Mouse (Mus musculus) embryonic stem cell, embryonic (primary cell): ENCODE results near the gene Ddx23.

Experiments used
- CTCF ChIA-PET, 4 experiments: fragments of 300-600 bp in 2 of 4; fragments of 350-600 bp in 2 of 4; sonication (Branson Sonifier 250); formaldehyde crosslinking; loops; one replicate each; lab custom pipeline; 2022; ENCODE audit warnings: inconsistent platforms in 2 of 4; lab: Charles Lee
- POLR2A ChIA-PET, 4 experiments: fragments of 300-600 bp in 2 of 4; fragments of 350-600 bp in 2 of 4; sonication (Branson Sonifier 250); formaldehyde crosslinking; loops; one replicate each; lab custom pipeline; 2022; ENCODE audit warnings: antibody characterized with exemption in 4 of 4, inconsistent platforms in 1 of 4; lab: Charles Lee

Gene Ddx23

GRCm38 (mm10) chr15:98662567-98663545, at the start of gene Ddx23:
Ddx23 (minus strand) TSS chr15:98662894.
- ChIA-PET POLR2A (interaction anchor here (0.6 to 4.6 kb wide), 40 partner anchors 9 to 328 kb away, joined by 3 to 39 read pairs (median 4); partner anchors contain the start of genes Arf3 (in 2 of the 4), Rnd1 (in 2 of the 4), Adcy6 (in 1 of the 4) and Fkbp11 (in 1 of the 4)), CTCF (interaction anchor here in 3 of 4 experiments (0.6 to 2.3 kb wide), 12 partner anchors 9 to 481 kb away, joined by 3 to 8 read pairs (median 4); partner anchors contain the start of gene Ccdc65 (in 1 of the 3))

GRCm38 (mm10) chr15:98710442-98710841, 47.7 kb upstream of the Ddx23 start:
- CTCF ChIA-PET, result interaction anchor here in 1 of 4 experiments (0.8 to 1.0 kb wide), 2 partner anchors 79 to 89 kb away, joined by 3 to 4 read pairs; no protein-coding TSS in a partner anchor
- POLR2A ChIA-PET, result no interaction called here

GRCm38 (mm10) chr15:98707766-98708372, 45.2 kb upstream of the Ddx23 start, which contains the start of gene Ccdc65:
Ccdc65 (plus strand) TSS chr15:98708207.
- ChIA-PET POLR2A (interaction anchor here in 2 of 4 experiments (0.6 to 2.0 kb wide), 13 partner anchors 14 to 484 kb away, joined by 3 to 8 read pairs (median 3); partner anchors contain the start of gene Rnd1 (in 2 of the 2)), CTCF (interaction anchor here (0.5 to 1.7 kb wide), 44 partner anchors 8 to 931 kb away, joined by 3 to 18 read pairs (median 4); partner anchors contain the start of genes Arf3 (in 1 of the 4), Ddx23 (in 1 of the 4), Fkbp11 (in 1 of the 4) and Prkag1 (in 1 of the 4))

GRCm38 (mm10) chr15:98704312-98704711, 41.6 kb upstream of the Ddx23 start:
- ChIA-PET CTCF (interaction anchor here in 2 of 4 experiments (0.5 to 1.5 kb wide), 3 partner anchors 8 to 42 kb away, joined by 4 to 7 read pairs (median 6); no protein-coding TSS in a partner anchor), POLR2A (interaction anchor here in 2 of 4 experiments (0.5 to 1.5 kb wide), 3 partner anchors 76 to 175 kb away, joined by 3 to 10 read pairs (median 4); no protein-coding TSS in a partner anchor)

GRCm38 (mm10) chr15:98699190-98700105, 36.8 kb upstream of the Ddx23 start:
- CTCF ChIA-PET, result interaction anchor here (0.5 to 3.2 kb wide), 75 partner anchors 8 to 1266 kb away, joined by 3 to 22 read pairs (median 4); partner anchors contain the start of genes Ccdc65 (in 3 of the 4), Rnd1 (in 3 of the 4), Cacnb3 (in 2 of the 4) and Fkbp11 (in 2 of the 4)

GRCm38 (mm10) chr15:98696216-98696615, 33.5 kb upstream of the Ddx23 start:
- CTCF ChIA-PET, result interaction anchor here (0.5 to 1.3 kb wide), 9 partner anchors 8 to 117 kb away, joined by 3 to 8 read pairs (median 5); partner anchors contain the start of gene Ccdc65 (in 1 of the 4)
- POLR2A ChIA-PET, result interaction anchor here in 3 of 4 experiments (0.8 to 2.9 kb wide), 9 partner anchors 10 to 178 kb away, joined by 3 to 19 read pairs (median 3); partner anchors contain the start of gene Rnd1 (in 2 of the 3)

More at GRCm38 (mm10) chr15:98699190-98700105, 36.8 kb upstream of the Ddx23 start:
- POLR2A ChIA-PET, result interaction anchor here in 3 of 4 experiments (0.5 to 2.4 kb wide), 16 partner anchors 9 to 223 kb away, joined by 3 to 16 read pairs (median 3); partner anchors contain the start of genes Arf3 (in 1 of the 3), Ddx23 (in 1 of the 3) and Rnd1 (in 1 of the 3)

GRCm38 (mm10) chr15:98695726-98696125, 33.0 kb upstream of the Ddx23 start:
- CTCF ChIA-PET, result interaction anchor here (0.5 to 1.3 kb wide), 8 partner anchors 9 to 116 kb away, joined by 3 to 8 read pairs (median 5); partner anchors contain the start of gene Ccdc65 (in 1 of the 4)
- POLR2A ChIA-PET, result interaction anchor here in 3 of 4 experiments (0.5 to 2.9 kb wide), 13 partner anchors 9 to 294 kb away, joined by 3 to 19 read pairs (median 3); partner anchors contain the start of gene Rnd1 (in 2 of the 3)

GRCm38 (mm10) chr15:98692171-98692715, 29.5 kb upstream of the Ddx23 start:
- ChIA-PET CTCF (interaction anchor here in 2 of 4 experiments (1.0 to 2.5 kb wide), 3 partner anchors 16 to 60 kb away, joined by 3 to 9 read pairs (median 6); partner anchors contain the start of gene Ccdc65 (in 1 of the 2)), POLR2A (interaction anchor here in 2 of 4 experiments (0.6 to 1.7 kb wide), 3 partner anchors 15 to 19 kb away, joined by 3 to 5 read pairs (median 5); partner anchors contain the start of gene Rnd1 (in 1 of the 2))

GRCm38 (mm10) chr15:98691486-98692147, 28.9 kb upstream of the Ddx23 start:
- CTCF ChIA-PET, result interaction anchor here in 3 of 4 experiments (0.6 to 2.5 kb wide), 11 partner anchors 8 to 207 kb away, joined by 3 to 10 read pairs (median 4); partner anchors contain the start of genes Ccdc65 (in 2 of the 3) and Dhh (in 1 of the 3)
- POLR2A ChIA-PET, result interaction anchor here in 3 of 4 experiments (0.7 to 1.9 kb wide), 11 partner anchors 8 to 170 kb away, joined by 3 to 11 read pairs (median 3); partner anchors contain the start of genes Rnd1 (in 3 of the 3) and Fkbp11 (in 1 of the 3)

- CTCF ChIA-PET, result interaction anchor here in 1 of 4 experiments (2.2 kb wide), 1 partner anchor 10 kb away, joined by 9 read pairs; no protein-coding TSS in a partner anchor
- POLR2A ChIA-PET, result no interaction called here
These were observed 27.0 kb upstream of the Ddx23 start for GRCm38 (mm10) chr15:98689682-98690081.

- ChIA-PET POLR2A (interaction anchor here in 3 of 4 experiments (0.6 to 2.5 kb wide), 7 partner anchors 8 to 36 kb away, joined by 3 to 11 read pairs (median 3); partner anchors contain the start of gene Rnd1 (in 3 of the 3)), CTCF (interaction anchor here in 3 of 4 experiments (0.6 to 1.5 kb wide), 11 partner anchors 9 to 1352 kb away, joined by 3 to 7 read pairs (median 3); partner anchors contain the start of genes Adcy6 (in 1 of the 3), Cacnb3 (in 1 of the 3) and Ccdc65 (in 1 of the 3))
These were observed 23.2 kb upstream of the Ddx23 start for GRCm38 (mm10) chr15:98685926-98686325.

- ChIA-PET CTCF (interaction anchor here in 1 of 4 experiments (0.6 kb wide), 1 partner anchor 12 kb away, joined by 3 read pairs; no protein-coding TSS in a partner anchor), POLR2A (interaction anchor here in 2 of 4 experiments (0.6 to 0.9 kb wide), 2 partner anchors 44 to 93 kb away, joined by 3 read pairs; no protein-coding TSS in a partner anchor)
These were observed 21.1 kb upstream of the Ddx23 start for GRCm38 (mm10) chr15:98683746-98684145.

- ChIA-PET POLR2A (interaction anchor here in 2 of 4 experiments (0.6 to 0.9 kb wide), 2 partner anchors 44 to 93 kb away, joined by 3 read pairs; no protein-coding TSS in a partner anchor), CTCF (interaction anchor here in 1 of 4 experiments (0.6 kb wide), 1 partner anchor 12 kb away, joined by 3 read pairs; no protein-coding TSS in a partner anchor)
These were observed 20.5 kb upstream of the Ddx23 start for GRCm38 (mm10) chr15:98683177-98683576.

- POLR2A ChIA-PET, result interaction anchor here in 1 of 4 experiments (0.9 kb wide), 1 partner anchor 14 kb away, joined by 3 read pairs; no protein-coding TSS in a partner anchor
- CTCF ChIA-PET, result interaction anchor here in 1 of 4 experiments (0.7 kb wide), 1 partner anchor 629 kb away, joined by 3 read pairs; no protein-coding TSS in a partner anchor
These were observed 18.9 kb upstream of the Ddx23 start for GRCm38 (mm10) chr15:98681633-98682032.
